Mouse (Mus musculus): Measurements from ENCODE around the gene Gm27021. TPM values are rescaled to one million over a fixed set of nuclear protein-coding genes. Genes with fewer than 3 reads are reported as not detected.

Gene Gm27021
- total RNA-seq, 1 experiment from 2014 or later = not detected

GRCm38 (mm10) chr8:120560535-120560934, 107.3 kb downstream of the Gm27021 start:
- no peak for ATAC-seq (ENCODE audit: extremely low read depth, insufficient number of reproducible peaks, low FRiP score, poor library complexity, severe bottlenecking)

- no peak for ATAC-seq (ENCODE audit: extremely low read depth, insufficient number of reproducible peaks, low FRiP score, poor library complexity, severe bottlenecking)
Measured at GRCm38 (mm10) chr8:120559654-120560053, 108.2 kb downstream of the Gm27021 start.

Other genes starting within 250 kb of the Gm27021 start
- gene Gins2, start 78.8 kb downstream of the Gm27021 start, total RNA-seq (2017) = 0.70 and 0.86 TPM in 2 replicates
- gene 1190005I06Rik, start 20.4 kb downstream of the Gm27021 start, total RNA-seq (2017) = not detected in 2 replicates
- 180 and 197 TPM in 2 replicates for gene Cox4i1, start 143 bp upstream of the Gm27021 start, total RNA-seq (2017)
- gene Emc8, start 494 bp upstream of the Gm27021 start, total RNA-seq (2017) = 17.9 and 21.1 TPM in 2 replicates
- gene Irf8, start 68.3 kb upstream of the Gm27021 start, total RNA-seq (2017) = 139 and 159 TPM in 2 replicates

Data from neutrophil, adult 5-6 weeks (primary cell).